Mouse (Mus musculus) frontal cortex, postnatal 10 days (tissue): ENCODE results near the gene Fastkd3.

Source experiments
- DNase-seq, 2 experiments: peaks; one replicate each; pipeline ENCODE4 v3.0.0; 2022; ENCODE audit warnings: low spot score in 2 of 2, mixed read lengths in 1 of 2

Gene Fastkd3

GRCm38 (mm10) chr13:68607652-68608405 is 25.8 kb downstream of the Fastkd3 start:
- no peak for DNase-seq

GRCm38 (mm10) chr13:68622792-68623191 is 40.8 kb downstream of the Fastkd3 start:
- no peak for DNase-seq

GRCm38 (mm10) chr13:68627041-68627440 is 45.0 kb downstream of the Fastkd3 start:
- no peak for DNase-seq
